Mouse (Mus musculus) cortical plate, adult 2 months (tissue): ENCODE results near the gene Kcnmb2. TPM values are rescaled to one million over a fixed set of nuclear protein-coding genes. Genes with fewer than 3 reads are reported as not detected.

ENCODE experiments used
- H3K27ac ChIP-seq: fragments of 200-500 bp; 2 replicates; pipeline ENCODE4 v1.5.1; 2012; ENCODE audit warnings: low read length, control low read depth, inconsistent platforms; ENCODE audit not compliant: insufficient read depth
- H3K4me1 ChIP-seq: fragments of 200-500 bp; 2 replicates; pipeline ENCODE4 v1.6.1; 2011; ENCODE audit warnings: low read length; ENCODE audit not compliant: control insufficient read depth, insufficient read depth
- H3K4me3 ChIP-seq: fragments of 200-500 bp; 2 replicates; pipeline ENCODE4 v1.5.1; 2011; ENCODE audit warnings: mild to moderate bottlenecking, low read length, control low read depth; ENCODE audit not compliant: insufficient read depth
- CTCF ChIP-seq: fragments of 200-500 bp; IDR thresholded peaks from 2 replicates; pipeline ENCODE4 v1.5.1; 2011; ENCODE audit warnings: mild to moderate bottlenecking, control low read depth, low read length; ENCODE audit not compliant: insufficient read depth; ENCODE audit errors: extremely low read depth
- POLR2A ChIP-seq: fragments of 200-500 bp; IDR thresholded peaks from 2 replicates; pipeline ENCODE4 v1.6.1; 2011; ENCODE audit warnings: mild to moderate bottlenecking, low read length, control low read depth; ENCODE audit not compliant: insufficient read depth; ENCODE audit errors: extremely low read depth
- polyA plus RNA-seq: library from polyadenylated mRNA; depleted of rRNA; stranded (reverse); fragments of >200 nt; gene quantifications from 2 replicates; pipeline ENCODE4 v1.2.3, GENCODE M21; 2012

Kcnmb2 gene
- polyA plus RNA-seq, 1 experiment = 1.2 TPM

GRCm38 (mm10) chr3:32053610-32054241 is 151.4 kb downstream of the Kcnmb2 start:
- TF ChIP-seq POLR2A (no peak), CTCF (no peak)
- Histone ChIP-seq H3K4me1 (peaks cover 1% of the 10 kb centered on the region; the same call in 1 of the 2 replicates), H3K27ac (no peak overlapping the region), H3K4me3 (no peak overlapping the region)

GRCm38 (mm10) chr3:32059888-32060656 is 157.8 kb downstream of the Kcnmb2 start:
- TF ChIP-seq POLR2A (no peak), CTCF (no peak)
- Histone ChIP-seq H3K4me1 (peaks cover 4% of the 10 kb centered on the region; the same call in 1 of the 2 replicates), H3K27ac (no peak overlapping the region), H3K4me3 (no peak overlapping the region)

- H3K27ac ChIP-seq = no peak overlapping the region
- TF ChIP-seq POLR2A = no peak
- no peak for TF ChIP-seq CTCF
- no peak overlapping the region for H3K4me3 ChIP-seq
- peaks cover 3% of the 10 kb centered on the region; the same call in 1 of the 2 replicates for H3K4me1 ChIP-seq
Measured at GRCm38 (mm10) chr3:32062685-32063084, 160.4 kb downstream of the Kcnmb2 start.

- Histone ChIP-seq H3K4me3 (no peak overlapping the region), H3K4me1 (peaks cover 3% of the 10 kb centered on the region; the same call in 1 of the 2 replicates), H3K27ac (no peak overlapping the region)
- TF ChIP-seq CTCF = no peak
- TF ChIP-seq POLR2A = no peak
Measured at GRCm38 (mm10) chr3:32063312-32063711, 161.0 kb downstream of the Kcnmb2 start.

GRCm38 (mm10) chr3:32067004-32067935 is 165.0 kb downstream of the Kcnmb2 start:
- TF ChIP-seq POLR2A (no peak), CTCF (no peak)
- no peaks in the 10 kb centered on the region for H3K4me1 ChIP-seq
- no peak overlapping the region for H3K4me3 ChIP-seq
- no peak overlapping the region for H3K27ac ChIP-seq

- H3K4me1 ChIP-seq = no peaks in the 10 kb centered on the region
- TF ChIP-seq POLR2A (no peak), CTCF (no peak)
- no peak overlapping the region for H3K27ac ChIP-seq
- H3K4me3 ChIP-seq = no peak overlapping the region
Measured at GRCm38 (mm10) chr3:32073881-32074280, 171.6 kb downstream of the Kcnmb2 start.

- TF ChIP-seq POLR2A (no peak), CTCF (no peak)
- no peak overlapping the region for H3K27ac ChIP-seq
- H3K4me1 ChIP-seq = no peaks in the 10 kb centered on the region; the same call in 1 of the 2 replicates
- H3K4me3 ChIP-seq = no peak overlapping the region
Measured at GRCm38 (mm10) chr3:32088762-32089161, 186.5 kb downstream of the Kcnmb2 start.

- Histone ChIP-seq H3K4me1 (no peaks in the 10 kb centered on the region), H3K27ac (no peak overlapping the region), H3K4me3 (no peak overlapping the region)
- no peak for TF ChIP-seq POLR2A
- no peak for TF ChIP-seq CTCF
Measured at GRCm38 (mm10) chr3:32101391-32101790, 199.1 kb downstream of the Kcnmb2 start.

GRCm38 (mm10) chr3:32119851-32120250 is 217.5 kb downstream of the Kcnmb2 start:
- no peak for TF ChIP-seq CTCF
- no peak for TF ChIP-seq POLR2A
- Histone ChIP-seq H3K4me3 (no peak overlapping the region), H3K4me1 (no peaks in the 10 kb centered on the region), H3K27ac (no peak overlapping the region)
